8 mouse cellular contexts compared by ENCODE assay signal in the genomic region with DNA sequence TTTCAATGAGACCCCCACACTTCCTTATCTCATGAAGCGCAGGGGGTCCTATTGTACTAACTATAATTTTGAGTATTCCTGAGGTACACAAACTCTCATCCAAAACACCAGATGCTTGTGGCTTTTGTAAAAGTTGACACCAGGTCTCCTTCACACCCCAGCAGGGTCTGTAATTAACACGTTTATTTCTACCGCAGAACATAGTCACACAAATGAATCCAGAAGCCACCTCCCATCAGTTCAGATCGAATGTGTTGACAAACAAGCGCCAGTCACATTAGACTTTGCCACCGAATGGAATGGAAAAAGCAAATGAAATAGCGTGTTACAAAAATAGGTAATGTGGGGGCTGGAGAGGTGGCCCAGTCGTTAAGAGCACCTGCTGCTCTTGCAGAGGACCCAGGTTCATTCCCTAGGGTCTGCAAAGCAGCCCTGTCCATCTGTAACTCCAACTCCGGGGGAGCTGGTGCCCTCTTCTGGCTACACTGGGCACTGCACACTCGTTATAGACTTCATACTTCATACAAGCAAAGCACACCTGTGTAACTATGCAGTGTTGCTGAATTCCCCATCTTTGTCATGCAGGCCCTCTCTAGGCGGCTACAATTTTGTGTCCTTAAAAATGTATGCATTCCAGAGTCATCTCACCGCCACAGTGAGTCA. TPM values are rescaled to one million over a fixed set of nuclear protein-coding genes. Genes with fewer than 3 reads are reported as not detected.
DNase-seq lines count a peak whose midpoint lies in the region; ATAC-seq and TF ChIP-seq lines count a peak whose summit lies in the region.
"Had no signal": no experiment of that assay in that cellular context is flagged by ENCODE, and none has a peak within 500 bp of the region (broad histone marks: within the 10 kb centered on the region; RNA-seq: fewer than 3 reads in every experiment).

No protein-coding gene starts in this region.

- ATAC-seq in kidney, postnatal 0 days (replicated peaks; ENCODE audit: low FRiP score, low read depth): no peak
- no peak for ATAC-seq in kidney, embryonic 15.5 days (replicated peaks; ENCODE audit: low FRiP score)
- no peak for ATAC-seq in monocyte, adult 5-6 weeks (replicated peaks; ENCODE audit: insufficient number of reproducible peaks, low FRiP score, low TSS enrichment, poor library complexity, severe bottlenecking)

- no peaks in the 10 kb centered on the region for H3K27me3 ChIP-seq in kidney, postnatal 0 days (ENCODE audit: insufficient read depth, low read length)
- no peaks in the 10 kb centered on the region for H3K27me3 ChIP-seq in kidney, embryonic 15.5 days
- peaks cover 11% of the 10 kb centered on the region for H3K27me3 ChIP-seq in E14TG2a.4 (ENCODE audit: insufficient read depth, low read length)
- H3K27me3 ChIP-seq: stomach, embryonic 15.5 days had no signal

- H3K4me3 ChIP-seq in kidney, postnatal 0 days (replicated peaks; ENCODE audit: low read depth, low read length): no peak overlapping the region
- no peak overlapping the region for H3K4me3 ChIP-seq in kidney, embryonic 15.5 days (replicated peaks)
- no peak overlapping the region for H3K4me3 ChIP-seq in E14TG2a.4 (replicated peaks; ENCODE audit: low read length)
- H3K4me3 ChIP-seq: stomach, embryonic 15.5 days had no signal

- H3K9me3 ChIP-seq in kidney, postnatal 0 days (replicated peaks; ENCODE audit: low read length): no peaks in the 10 kb centered on the region
- H3K9me3 ChIP-seq in kidney, embryonic 15.5 days (replicated peaks): no peaks in the 10 kb centered on the region
- no peaks in the 10 kb centered on the region for H3K9me3 ChIP-seq in E14TG2a.4 (ENCODE audit: low read length)
- H3K9me3 ChIP-seq: stomach, embryonic 15.5 days had no signal

- peak; percentile 60 for TF ChIP-seq CTCF in kidney, postnatal 0 days (IDR thresholded peaks at IDR 0.05; ENCODE audit: low read depth)
- peak; percentile 67 for TF ChIP-seq CTCF in E14TG2a.4 (conservative IDR thresholded peaks at IDR 0.05; ENCODE audit: low read length)

- WGBS in kidney, postnatal 0 days: 75% methylated on average over 12 of the region's 12 CpGs
- 78% methylated on average over 12 of the region's 12 CpGs for WGBS in kidney, embryonic 15.5 days

- no peak overlapping the region for H3K4me2 ChIP-seq in kidney, postnatal 0 days (ENCODE audit: low read length)
- no peak overlapping the region for H3K4me2 ChIP-seq in kidney, embryonic 15.5 days
- H3K4me2 ChIP-seq: stomach, embryonic 15.5 days had no signal

- H3K9ac ChIP-seq in kidney, postnatal 0 days (ENCODE audit: low read depth, low read length): no peak overlapping the region
- no peak overlapping the region for H3K9ac ChIP-seq in kidney, embryonic 15.5 days
- H3K9ac ChIP-seq: stomach, embryonic 15.5 days had no signal

- no peaks in the 10 kb centered on the region for H3K4me1 ChIP-seq in kidney, postnatal 0 days (replicated peaks; ENCODE audit: insufficient read depth, low read length)
- no peaks in the 10 kb centered on the region for H3K4me1 ChIP-seq in kidney, embryonic 15.5 days
- peaks cover 34% of the 10 kb centered on the region for H3K4me1 ChIP-seq in E14TG2a.4 (replicated peaks; ENCODE audit: low read depth, low read length)
- H3K4me1 ChIP-seq: stomach, embryonic 15.5 days had no signal

- H3K27ac ChIP-seq in kidney, postnatal 0 days: no peak overlapping the region
- no peak overlapping the region for H3K27ac ChIP-seq in kidney, embryonic 15.5 days
- H3K27ac ChIP-seq: stomach, embryonic 15.5 days had no signal

- H3K36me3 ChIP-seq in kidney, postnatal 0 days (ENCODE audit: insufficient read depth, low read length): no peaks in the 10 kb centered on the region
- no peaks in the 10 kb centered on the region for H3K36me3 ChIP-seq in kidney, embryonic 15.5 days
- H3K36me3 ChIP-seq in E14TG2a.4 (ENCODE audit: insufficient read depth, low read length): no peaks in the 10 kb centered on the region
- H3K36me3 ChIP-seq: stomach, embryonic 15.5 days had no signal

- DNase-seq in kidney, postnatal 0 days (ENCODE audit: low spot score): peak; percentile 9
- DNase-seq in 416B (ENCODE audit: low read depth): peak; percentile 33
- peak; percentile 46 to 56 for DNase-seq in kidney, postnatal 4 days
- no peak for DNase-seq in urinary bladder, postnatal 4 days (ENCODE audit: low spot score in 2 of 2)

RNA-seq across cellular contexts. Expression of a gene that starts 3.9 kb away (rescaled TPM):
- 45.1 and 46.1 TPM in 2 replicates for polyA plus RNA-seq in kidney, postnatal 0 days (2015; fragmentation: Nextera tagmentation; extraction: Ambion mirVana)
- polyA plus RNA-seq in kidney, embryonic 15.5 days (2015; fragmentation: Nextera tagmentation; extraction: Ambion mirVana): 30.5 and 31.1 TPM in 2 replicates
- 50.3 to 74.9 TPM (median 55.6 TPM) in 3 replicates for total RNA-seq in monocyte, adult 5-6 weeks (2017)

Comparison
In these comparisons a context has a peak if more than half of its experiments do, and no peak if none do; other contexts are left out.
1. DNase-seq: peak in kidney, postnatal 0 days (single experiment), 416B (single experiment) and kidney, postnatal 4 days (2 of 2); none in urinary bladder, postnatal 4 days (0 of 2).